Mouse (Mus musculus): ENCODE results near the gene Zdhhc20.
"Not testable (repeated sequence)": the region's sequence is repeated elsewhere in the genome, so short reads cannot be mapped to it uniquely, and the experiment has no call there.

Gene Zdhhc20

DNA sequence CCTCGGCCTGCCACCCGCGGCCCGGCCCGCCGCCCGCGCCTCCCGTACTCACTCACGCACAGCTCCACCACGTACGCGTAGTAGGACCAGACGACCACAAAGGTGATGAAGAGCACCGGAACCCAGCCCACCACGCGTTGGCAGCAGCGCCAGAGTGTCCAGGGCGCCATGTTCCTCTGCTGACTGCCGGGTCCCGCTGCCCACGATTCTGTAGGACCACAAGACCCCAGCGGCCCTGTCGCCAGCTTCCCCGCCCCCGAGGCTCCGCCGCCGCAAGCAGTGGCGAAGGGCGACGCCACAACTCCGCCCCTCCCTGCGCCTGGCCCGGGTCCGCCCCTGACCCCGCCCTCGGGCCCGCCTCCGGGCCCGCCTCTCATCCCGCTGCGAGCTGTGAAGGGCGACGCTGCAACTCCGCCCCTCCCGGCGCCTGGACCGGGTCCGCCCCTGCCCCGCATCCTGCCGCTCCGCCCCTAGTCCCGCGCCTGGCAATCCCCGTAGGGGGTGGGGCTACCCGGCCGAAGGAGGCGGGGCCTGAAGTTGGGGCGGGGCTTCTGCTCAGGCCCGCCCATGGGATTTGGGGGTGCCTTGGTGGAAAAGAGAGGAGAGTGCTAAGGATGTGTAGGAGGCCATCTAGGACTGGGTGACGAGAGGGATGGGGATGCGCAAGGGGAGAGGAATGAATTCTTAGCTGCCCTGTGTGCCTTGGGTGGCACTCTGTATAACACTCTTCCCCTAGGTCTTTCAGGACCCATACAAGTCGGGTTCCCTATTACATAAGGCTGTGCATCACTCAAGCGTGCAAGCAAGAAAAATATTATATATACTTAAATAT is at the start of gene Zdhhc20:
Gene Zdhhc20, minus strand, starts transcription at position 266 of the 832 bp plus-strand sequence.
- peak; percentile 91 to 96 for DNase-seq (ENCODE audit: low spot score in 2 of 2)

DNA sequence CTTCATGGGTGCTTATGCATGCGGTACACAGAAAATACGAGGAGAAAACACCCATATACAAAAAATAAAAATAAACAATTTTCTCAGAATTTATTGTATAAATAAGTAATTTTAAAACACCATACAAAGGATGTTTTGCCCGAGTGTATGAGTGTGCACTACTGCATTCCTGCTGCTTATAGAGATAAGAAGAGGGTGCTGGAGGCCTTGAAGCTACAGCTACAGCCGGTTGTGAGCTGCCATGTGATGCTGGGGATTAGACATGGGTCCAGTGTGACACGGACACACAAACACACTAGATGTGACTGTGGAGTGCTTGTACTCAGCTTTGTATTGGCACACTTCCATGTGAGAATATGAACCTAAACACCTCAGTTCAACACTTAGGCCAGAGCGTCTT is 47.2 kb upstream of the Zdhhc20 start:
- DNase-seq (ENCODE audit: low spot score in 2 of 2): no peak

DNA sequence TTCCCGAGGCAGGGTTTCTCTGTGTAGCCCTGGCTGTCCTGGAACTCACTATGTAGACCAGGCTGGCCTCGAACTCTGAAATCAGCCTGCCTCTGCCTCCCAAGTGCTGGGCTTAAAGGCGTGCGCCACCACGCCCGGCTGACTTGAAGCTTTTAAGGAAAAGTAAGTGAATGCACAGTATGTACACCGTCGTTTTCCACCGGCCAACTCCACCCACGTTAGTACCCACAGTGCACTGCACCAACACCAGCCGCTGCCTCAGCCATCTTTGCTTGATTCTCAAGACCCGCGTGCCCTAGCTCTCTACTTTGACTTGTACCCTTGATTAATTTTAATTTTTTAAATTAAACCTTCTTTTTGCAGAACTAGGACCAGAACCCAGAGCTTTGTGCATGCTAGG is 44.6 kb upstream of the Zdhhc20 start:
- no peak for DNase-seq (ENCODE audit: low spot score in 2 of 2)

DNA sequence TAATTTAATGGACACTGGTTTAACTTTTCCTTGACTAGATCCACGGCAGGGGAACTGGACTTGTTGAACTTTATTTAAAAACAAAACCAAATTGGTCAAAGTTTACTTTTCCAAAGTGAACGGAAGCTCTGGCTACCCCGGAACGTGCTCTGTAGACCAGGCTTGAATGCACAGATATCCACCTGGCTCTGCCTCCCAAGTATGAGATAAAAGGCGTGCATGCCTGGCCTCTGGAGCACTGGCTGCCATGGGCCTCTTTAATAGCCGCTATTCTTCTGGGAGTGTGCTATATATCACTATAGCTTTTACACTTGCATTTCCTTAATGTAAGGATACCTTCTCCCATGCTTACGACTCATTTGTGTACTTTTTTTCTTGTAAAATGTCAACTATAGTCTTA is 43.5 kb upstream of the Zdhhc20 start:
- no peak for DNase-seq (ENCODE audit: low spot score in 2 of 2)

DNA sequence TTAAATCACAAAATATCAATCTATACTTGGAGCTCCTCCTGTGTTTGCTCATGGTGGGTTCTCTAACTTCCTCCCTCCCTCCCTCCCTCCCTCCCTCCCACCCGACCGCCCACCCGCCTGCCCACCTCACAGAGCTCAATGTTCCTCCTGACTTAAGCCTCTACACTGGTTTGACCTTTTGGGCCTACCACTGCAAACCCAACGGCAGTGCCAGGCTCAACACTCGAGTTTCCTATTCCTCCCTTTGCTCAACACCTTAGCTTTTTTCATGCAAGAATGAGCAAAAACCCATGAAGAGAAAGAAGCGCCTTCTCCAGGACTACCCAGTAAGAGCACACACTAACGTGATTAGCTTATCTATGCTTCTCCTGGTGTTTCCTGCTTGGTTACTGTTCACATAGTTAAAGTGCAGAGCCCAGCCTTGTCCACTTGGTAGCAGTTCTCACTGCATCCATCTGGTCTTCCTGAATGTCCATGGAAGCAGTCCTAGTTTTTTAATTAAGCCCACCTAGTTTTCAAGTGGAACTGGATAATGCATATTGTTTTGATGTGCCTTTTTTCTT is 42.9 kb upstream of the Zdhhc20 start:
- no peak for DNase-seq (ENCODE audit: low spot score in 2 of 2)

DNA sequence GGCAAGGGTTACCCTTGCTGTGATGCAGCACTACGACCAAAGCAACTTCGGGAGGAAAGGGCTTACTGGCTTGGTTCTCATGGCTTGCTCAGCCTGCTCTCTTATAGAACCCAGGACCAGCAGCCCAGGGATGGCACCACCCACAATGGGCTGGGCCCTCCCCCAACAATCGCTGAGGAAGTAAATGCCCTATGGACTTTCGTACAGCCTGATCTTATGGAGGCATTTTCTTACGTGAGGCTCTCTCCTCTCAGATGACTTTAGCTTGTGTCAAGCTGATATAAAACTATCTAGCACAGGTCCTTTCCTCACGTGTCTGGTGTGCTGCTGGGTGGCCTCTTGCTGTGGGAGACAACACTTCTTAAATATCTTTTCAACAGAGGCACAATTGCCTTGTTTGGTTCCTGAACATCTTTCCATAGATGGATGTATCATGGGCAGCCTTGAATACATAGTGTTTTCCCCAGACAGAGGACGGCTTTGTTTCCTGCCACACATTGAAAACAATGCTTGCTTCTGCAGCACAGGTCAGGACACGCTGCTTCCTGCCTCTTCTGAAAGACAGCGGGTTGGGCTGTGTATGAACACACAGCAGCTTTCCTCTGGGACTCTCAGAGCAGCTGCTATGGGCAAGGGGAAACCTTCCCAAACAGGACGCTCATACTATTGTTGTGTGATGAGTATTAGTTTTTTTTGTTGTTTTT is 31.5 kb upstream of the Zdhhc20 start:
- no peak for DNase-seq (ENCODE audit: low spot score in 2 of 2)

DNA sequence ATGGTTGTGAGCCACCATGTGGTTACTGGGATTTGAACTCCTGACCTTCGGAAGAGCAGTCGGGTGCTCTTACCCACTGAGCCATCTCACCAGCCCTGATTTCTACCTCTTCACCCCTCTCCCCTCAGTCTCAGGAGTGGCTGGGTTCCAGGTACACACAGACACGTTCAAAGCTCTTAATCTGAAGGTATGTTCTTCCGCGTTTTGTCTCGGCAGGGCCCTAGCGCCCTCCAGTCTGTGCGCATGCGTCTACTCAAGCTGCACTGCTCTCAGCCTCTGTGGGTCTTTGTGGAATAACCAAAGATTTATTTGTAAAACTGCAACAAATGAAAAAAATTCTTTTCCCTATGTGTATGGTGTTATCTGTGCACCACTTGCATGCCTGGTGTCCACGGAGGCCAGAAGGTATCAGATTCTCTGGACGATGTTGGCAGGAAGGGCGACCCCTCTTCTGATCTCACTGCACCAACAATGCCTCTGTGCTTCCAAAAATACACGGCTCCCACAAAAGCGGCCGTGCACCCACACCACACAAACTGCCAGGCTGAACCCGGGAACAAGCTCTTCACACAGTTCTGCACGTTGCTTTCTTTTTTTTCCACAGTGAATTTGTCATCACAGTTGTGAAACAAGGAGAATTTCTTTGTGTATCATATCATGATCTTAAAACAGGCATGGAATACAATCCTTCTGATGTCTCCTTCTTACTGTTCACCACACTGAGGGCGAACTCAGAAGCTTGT is 30.7 kb upstream of the Zdhhc20 start:
- no peak for DNase-seq (ENCODE audit: low spot score in 2 of 2)

DNA sequence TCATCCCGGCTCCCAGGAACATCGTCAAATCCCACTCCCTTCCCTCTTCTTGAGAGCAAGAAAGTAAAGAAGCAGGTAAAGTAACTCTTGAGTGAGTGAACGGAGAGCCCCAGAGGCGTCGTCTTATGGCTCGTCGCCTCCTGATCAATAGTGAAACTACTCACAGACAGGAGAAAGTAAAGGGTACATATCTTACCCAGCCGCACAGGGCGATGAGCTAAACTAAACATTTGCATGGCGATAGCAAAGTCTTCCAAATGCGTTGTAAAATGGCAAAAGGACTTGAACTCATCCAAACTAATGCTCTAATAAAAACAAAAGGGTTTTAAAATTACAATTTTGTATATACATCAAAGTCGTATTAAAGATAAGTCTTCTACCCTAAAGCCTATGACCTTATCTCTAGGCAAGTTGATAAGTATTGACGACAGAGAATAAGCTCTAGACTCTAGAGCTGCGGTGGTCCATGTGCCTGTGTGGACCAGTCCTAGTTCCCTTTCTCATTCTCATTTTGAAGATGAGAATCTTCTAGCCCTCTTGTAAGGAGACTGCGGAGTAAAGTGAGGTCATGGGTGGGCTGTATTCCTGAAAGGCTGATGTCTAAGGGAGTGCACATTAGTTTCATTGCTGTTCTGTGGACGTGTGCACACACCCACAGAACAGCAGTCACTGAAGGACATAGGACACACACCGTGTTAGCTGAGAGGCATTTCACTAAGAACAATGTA is 29.2 kb upstream of the Zdhhc20 start:
- no peak for DNase-seq (ENCODE audit: low spot score in 2 of 2)

DNA sequence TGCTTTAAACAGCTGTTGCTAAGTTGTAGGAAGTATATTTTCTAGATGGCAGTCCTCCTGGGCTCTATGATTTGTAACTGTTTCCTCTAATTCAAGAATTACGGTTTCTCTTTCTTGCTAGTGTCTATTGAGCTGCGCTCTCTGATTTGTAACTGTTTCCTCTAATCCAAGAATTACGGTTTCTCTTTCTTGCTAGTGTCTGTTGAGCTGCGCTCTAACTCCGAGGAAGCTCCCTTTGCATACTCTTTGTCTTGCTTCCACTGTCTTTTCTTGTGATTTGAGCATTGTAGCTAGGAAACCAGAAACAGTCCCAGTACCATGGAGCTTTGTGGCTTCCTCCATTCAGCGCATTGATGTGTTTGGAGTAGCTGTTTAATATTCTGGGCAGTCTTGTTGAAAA is 25.3 kb upstream of the Zdhhc20 start:
- DNase-seq (ENCODE audit: low spot score in 2 of 2): no peak

DNA sequence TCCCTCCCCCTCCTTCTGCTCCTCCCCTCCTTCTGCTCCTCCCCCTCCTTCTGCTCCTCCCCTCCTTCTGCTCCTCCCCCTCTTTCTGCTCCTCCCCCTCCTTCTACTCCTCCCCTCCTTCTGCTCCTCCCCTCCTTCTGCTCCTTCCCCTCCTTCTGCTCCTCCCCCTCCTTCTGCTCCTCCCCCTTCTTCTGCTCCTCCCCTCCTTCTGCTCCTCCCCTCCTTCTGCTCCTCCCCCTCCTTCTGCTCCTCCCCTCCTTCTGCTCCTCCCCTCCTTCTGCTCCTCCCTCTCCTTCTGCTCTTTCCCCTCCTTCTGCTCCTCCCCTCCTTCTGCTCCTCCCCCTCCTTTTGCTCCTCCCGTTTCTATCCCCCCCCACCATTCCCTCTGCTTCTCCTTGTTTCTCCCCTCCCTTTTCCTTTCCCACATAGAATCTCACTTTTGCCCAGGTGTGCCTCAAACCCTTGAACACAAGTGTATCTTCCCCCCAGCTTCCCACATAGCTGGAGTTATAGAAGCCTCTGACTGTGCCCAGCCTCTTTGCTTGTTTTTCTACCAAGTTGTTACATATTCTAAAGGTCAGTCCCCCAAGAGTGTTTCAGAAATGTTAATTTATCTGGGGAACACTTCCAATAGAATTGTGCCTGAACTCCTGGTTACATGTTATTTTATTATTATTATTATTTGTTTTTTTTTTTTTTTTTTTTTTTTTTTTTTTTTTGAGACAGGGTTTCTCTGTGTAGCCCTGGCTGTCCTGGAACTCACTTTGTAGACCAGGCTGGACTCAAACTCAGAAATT is 22.3 kb upstream of the Zdhhc20 start:
- DNase-seq (ENCODE audit: low spot score in 2 of 2): not testable (repeated sequence)

DNA sequence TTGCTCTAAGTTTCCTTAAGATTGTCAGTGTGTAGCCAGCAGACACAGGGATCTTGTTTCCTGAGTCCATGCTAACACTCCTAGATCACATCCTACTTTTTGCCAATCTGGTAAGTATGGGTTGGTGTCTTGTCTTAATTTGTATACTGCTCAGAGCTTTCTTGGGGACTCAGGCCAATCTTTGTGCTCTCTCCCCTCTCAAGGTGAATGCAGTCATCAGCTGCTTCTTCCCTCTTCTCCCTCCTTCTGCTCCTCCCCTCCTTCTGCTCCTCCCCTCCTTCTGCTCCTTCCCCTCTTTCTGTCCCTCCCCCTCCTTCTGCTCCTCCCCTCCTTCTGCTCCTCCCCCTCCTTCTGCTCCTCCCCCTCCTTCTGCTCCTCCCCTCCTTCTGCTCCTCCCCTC is 21.7 kb upstream of the Zdhhc20 start:
- not testable (repeated sequence) for DNase-seq (ENCODE audit: low spot score in 2 of 2)

DNA sequence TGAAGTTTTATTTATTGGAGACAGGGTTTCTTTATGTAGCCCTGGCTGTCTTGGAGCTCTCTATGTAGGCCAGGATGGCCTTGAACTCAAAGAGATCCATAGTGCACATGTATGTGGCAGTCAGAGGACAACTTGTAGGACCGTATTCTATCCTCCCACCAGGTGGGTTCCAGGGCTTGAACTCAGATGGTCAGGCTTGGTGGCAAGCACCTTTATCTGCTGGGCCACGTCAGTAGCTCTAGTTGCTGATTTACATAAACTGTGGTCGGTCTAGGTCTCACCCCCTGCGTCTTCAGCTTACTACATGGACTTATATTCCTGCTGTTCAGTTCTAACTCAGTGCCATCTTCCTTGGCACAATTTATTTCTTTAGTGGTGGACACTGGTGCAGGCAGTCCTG is 21.2 kb upstream of the Zdhhc20 start:
- no peak for DNase-seq (ENCODE audit: low spot score in 2 of 2)

DNA sequence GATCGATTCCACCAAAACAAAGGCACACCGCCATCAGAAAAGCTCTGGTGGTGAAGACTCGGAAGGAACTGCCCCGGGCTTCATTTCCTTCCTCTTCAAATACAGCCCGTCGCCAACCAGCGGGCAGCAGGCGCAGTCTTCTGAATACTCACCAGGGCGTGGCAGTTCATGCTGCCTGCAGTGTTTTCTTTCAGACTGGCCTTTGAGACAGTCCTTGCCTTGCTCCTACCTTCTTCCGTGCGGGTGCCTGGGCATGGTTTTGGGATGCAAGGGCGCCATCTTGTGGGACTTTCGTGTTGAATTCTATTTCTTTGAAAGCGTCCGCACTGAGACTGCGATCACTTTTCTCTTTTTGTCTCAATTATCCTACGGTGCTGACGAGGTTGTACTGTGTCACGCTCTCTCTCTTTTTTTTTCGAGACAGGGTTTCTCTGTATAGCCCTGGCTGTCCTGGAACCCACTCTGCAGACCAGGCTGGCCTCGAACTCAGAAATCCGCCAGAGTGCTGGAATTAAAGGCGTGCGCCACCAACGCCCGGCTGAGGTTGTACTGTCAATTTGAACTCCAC is 20.5 kb upstream of the Zdhhc20 start:
- DNase-seq (ENCODE audit: low spot score in 2 of 2): peak; percentile 70 to 88

DNA sequence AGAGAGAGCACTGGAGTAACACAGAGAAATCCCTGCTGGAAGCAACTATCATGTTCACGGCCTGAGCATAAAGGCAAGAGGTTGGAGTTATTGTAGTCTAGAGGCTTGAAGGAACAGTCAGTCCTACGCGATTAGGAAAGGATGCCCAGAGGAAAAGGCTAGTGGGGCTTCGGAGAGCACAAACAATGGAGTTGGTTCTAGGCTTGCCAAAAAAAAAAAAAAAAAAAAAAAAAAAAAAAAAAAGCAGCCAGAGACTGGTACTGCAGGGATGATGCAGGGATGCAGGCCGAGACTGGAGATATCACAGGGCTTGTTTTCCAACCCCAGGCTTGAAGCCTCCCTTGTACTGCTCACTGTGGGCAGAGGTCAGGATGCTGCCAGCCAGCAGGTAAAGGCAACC is 19.2 kb upstream of the Zdhhc20 start:
- no peak for DNase-seq (ENCODE audit: low spot score in 2 of 2)

DNA sequence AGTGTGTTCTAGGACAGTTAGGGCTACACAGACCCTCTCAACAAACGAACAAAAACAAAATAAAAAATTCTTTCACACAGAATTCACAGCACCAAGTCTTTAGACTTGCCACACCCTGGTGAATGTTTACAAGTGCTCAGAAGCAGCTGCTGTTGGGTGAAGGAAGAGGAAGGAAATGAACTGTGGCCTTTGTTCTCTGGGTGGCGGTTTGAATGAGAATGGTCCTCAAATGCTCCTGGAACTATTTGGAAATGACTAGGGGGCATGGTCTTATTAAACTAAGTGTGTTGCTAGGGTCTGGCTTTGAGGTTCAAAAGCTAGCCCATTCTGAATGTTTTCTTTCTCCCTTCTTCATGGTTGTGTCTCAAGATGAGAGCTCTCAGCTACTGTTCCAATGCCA is 18.4 kb upstream of the Zdhhc20 start:
- no peak for DNase-seq (ENCODE audit: low spot score in 2 of 2)

DNA sequence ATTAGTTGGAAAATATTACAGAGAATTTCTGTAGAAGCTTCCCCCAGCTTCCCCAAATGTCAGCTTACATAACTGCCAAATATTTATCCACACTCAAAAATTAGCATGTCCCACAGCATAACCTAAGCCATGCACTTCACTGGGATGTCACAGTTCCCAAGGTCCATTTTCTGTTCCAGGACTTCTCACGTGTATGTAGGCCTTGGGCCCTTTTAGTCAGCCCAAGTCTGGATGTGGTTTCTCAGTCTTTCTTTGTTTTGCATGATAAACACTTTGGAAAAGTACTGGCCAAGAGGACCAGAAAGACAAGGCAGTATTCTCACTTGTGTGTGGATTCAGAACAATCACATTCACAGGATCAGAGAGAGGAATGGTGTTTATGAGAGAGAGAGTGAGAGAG is 11.9 kb upstream of the Zdhhc20 start:
- no peak for DNase-seq (ENCODE audit: low spot score in 2 of 2)

DNA sequence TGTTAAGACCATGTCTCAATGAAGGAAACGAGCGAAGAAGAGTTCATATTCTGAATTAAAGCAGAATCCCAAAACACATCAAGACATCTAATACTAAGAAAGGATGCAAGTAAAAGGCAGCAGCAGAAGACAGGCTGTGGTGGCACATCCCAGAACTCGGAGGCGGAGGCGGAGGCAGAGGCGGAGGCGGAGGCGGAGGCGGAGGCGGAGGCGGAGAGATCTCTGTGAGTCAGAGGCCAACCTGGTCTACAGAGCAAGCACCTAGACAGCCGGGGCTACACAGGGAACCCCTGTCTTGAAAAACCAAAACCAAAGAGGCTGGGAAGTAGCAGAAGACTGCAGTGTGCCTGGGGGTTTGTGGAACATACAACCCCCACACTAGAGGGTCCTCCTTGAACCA is 6.8 kb upstream of the Zdhhc20 start:
- DNase-seq (ENCODE audit: low spot score in 2 of 2): no peak

DNA sequence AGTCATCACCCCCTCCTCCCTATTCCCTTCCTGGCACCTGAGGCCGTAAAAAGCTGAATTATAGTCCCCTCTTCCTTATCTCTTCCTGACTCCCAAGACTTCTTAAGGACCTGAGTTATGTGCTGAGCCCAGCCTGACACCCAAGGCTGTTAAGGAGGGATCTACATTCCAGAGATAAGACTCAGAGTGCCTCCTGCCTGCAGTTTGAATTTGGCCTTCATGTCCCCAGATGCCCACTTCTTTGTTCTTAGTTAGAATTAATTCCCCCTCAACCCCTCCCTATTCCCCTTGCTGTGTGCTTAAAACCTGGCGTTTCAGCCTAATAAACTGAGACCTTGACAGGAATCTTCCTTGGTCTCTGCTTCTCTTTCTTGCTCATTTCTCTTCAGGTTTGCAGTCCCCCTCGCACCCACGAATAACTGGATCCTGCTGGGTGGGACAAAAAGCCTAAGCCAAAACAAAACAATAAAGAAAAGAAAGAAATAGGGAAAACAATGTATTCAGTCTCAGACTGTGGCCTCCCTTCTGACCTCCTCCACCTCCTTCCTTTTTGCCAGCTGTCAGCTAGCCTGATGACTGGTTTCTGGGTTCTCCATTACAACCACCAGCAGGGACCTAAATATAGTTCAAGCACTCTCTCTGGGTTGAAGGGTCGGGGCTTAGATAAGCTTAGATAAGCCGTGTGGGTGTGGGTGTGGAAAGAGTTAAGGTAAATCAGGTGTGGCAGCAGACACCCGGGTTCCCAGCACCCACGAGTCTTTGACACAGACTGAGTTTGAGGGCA is 6.2 kb upstream of the Zdhhc20 start:
- not testable (repeated sequence) for DNase-seq (ENCODE audit: low spot score in 2 of 2)

DNA sequence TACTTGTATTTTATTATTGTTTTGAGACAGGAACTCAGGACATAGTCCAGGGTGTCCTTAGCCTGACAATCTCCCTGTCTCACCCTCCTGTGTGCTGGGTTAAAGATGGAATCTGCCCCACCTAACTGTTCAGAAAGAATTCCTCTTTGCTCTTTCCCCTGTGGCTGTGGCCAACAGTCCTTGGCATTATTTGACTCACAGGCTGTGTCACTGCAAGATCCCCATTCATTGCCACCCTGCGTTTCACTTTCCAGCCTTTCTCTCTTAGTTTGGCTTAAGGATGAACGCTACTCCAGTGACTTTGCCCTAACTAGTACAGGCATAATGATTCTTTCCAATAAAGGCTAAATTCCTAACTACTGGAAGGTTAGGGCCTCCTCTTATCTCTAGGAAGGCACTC is 4.3 kb upstream of the Zdhhc20 start:
- DNase-seq (ENCODE audit: low spot score in 2 of 2): no peak

DNA sequence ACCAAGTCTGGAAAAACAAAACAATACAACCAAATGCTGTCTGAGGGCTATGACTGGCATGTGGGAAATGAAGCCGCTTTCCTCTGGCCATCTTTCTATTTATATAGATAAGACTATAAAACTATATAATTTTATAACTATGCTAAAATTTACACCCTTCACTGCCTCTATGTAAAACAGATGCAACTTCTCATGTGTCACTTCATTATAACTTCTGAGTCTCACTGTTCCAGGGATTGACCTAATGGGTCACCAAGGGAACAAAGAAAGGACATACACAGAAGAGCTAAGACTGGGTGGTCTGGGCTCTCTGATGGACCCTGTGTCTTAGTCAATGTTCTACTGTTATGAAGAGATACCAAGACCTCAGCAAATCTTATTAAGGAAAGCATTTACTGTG is 2.9 kb upstream of the Zdhhc20 start:
- DNase-seq (ENCODE audit: low spot score in 2 of 2): no peak

Data from spleen, postnatal 10 days (tissue).